Mouse (Mus musculus) kidney, embryonic 16.5 days (tissue): ENCODE measurements around the gene B4galt5. TPM values are rescaled to one million over a fixed set of nuclear protein-coding genes. Genes with fewer than 3 reads are reported as not detected.

Experiments
- ATAC-seq: fragments of 200-750 bp; cut with Nextera tagmentation; 2 replicates; pipeline ENCODE4 v1.8.0; 2017; ENCODE audit warnings: moderate TSS enrichment; ENCODE audit not compliant: low FRiP score, low TSS enrichment
- H3K27ac ChIP-seq: fragments of 300-500 bp; sonication (generic); 2 replicates; pipeline ENCODE4 v1.5.1; 2014; ENCODE audit warnings: low read length
- H3K27me3 ChIP-seq: fragments of 300-500 bp; sonication (generic); 2 replicates; pipeline ENCODE4 v1.6.1; 2014; ENCODE audit warnings: low read length, control low read depth, mixed read lengths; ENCODE audit not compliant: insufficient read depth
- H3K36me3 ChIP-seq: fragments of 300-500 bp; sonication (generic); 2 replicates; pipeline ENCODE4 v1.6.1; 2014; ENCODE audit warnings: low read length, control low read depth, mixed read lengths; ENCODE audit not compliant: insufficient read depth
- H3K4me1 ChIP-seq: fragments of 300-500 bp; sonication (generic); 2 replicates; pipeline ENCODE4 v1.6.1; 2014; ENCODE audit warnings: low read length, control low read depth, mixed read lengths; ENCODE audit not compliant: insufficient read depth
- H3K4me2 ChIP-seq: fragments of 300-500 bp; sonication (generic); replicated peaks from 2 replicates; pipeline ENCODE4 v1.6.1; 2014; ENCODE audit warnings: low read depth, low read length
- H3K4me3 ChIP-seq: fragments of 300-500 bp; sonication (generic); 2 replicates; pipeline ENCODE4 v1.5.1; 2014; ENCODE audit warnings: mild to moderate bottlenecking, low read length
- H3K9ac ChIP-seq: fragments of 300-500 bp; sonication (generic); replicated peaks from 2 replicates; pipeline ENCODE4 v1.6.1; 2014; ENCODE audit warnings: low read length
- H3K9me3 ChIP-seq: fragments of 300-500 bp; sonication (generic); 2 replicates; pipeline ENCODE4 v1.6.1; 2016; ENCODE audit warnings: low read length, control low read depth
- WGBS: fragments of 180-500 bp; shearing (Covaris S2); extraction: QIAGEN DNeasy Blood & Tissue Kit; methylation state at CpG from one replicate; pipeline ENCODE4 v1.1.7; 2014; 5-methylcytosine and 5-hydroxymethylcytosine counted together
- polyA plus RNA-seq: library from polyadenylated mRNA; unstranded; fragments of >200 nt; fragmentation: Nextera tagmentation; extraction: Ambion mirVana; gene quantifications from 2 replicates; pipeline ENCODE4 v1.2.1, GENCODE M21; 2015

Gene B4galt5
- polyA plus RNA-seq, 1 experiment from 2014 or later: 8.9 TPM

GRCm38 (mm10) chr2:167302031-167302430 is 47.0 kb downstream of the B4galt5 start:
- Histone ChIP-seq H3K27me3 (no peaks in the 10 kb centered on the region), H3K4me1 (peaks cover 27% of the 10 kb centered on the region), H3K9me3 (no peaks in the 10 kb centered on the region), H3K9ac (no peak overlapping the region), H3K27ac (no peak overlapping the region), H3K4me2 (no peak overlapping the region), H3K4me3 (no peak overlapping the region), H3K36me3 (peaks cover 32% of the 10 kb centered on the region; the same call in 1 of the 2 replicates)
- 87% methylated on average over 12 of the region's 12 CpGs for WGBS
- ATAC-seq: no peak

- Histone ChIP-seq H3K4me1 (peaks cover 23% of the 10 kb centered on the region), H3K4me2 (no peak overlapping the region), H3K9me3 (no peaks in the 10 kb centered on the region), H3K9ac (no peak overlapping the region), H3K4me3 (no peak overlapping the region), H3K27me3 (no peaks in the 10 kb centered on the region), H3K36me3 (peaks cover 28% of the 10 kb centered on the region; the same call in 1 of the 2 replicates), H3K27ac (no peak overlapping the region)
- 93% methylated on average over 7 of the region's 7 CpGs for WGBS
- no peak for ATAC-seq
Measured at GRCm38 (mm10) chr2:167301601-167302000, 47.4 kb downstream of the B4galt5 start.

- WGBS: 84% methylated on average over 21 of the region's 21 CpGs
- H3K4me3 ChIP-seq: no peak overlapping the region
- no peaks in the 10 kb centered on the region for H3K9me3 ChIP-seq
- no peak overlapping the region for H3K27ac ChIP-seq
- H3K4me1 ChIP-seq: peaks cover 20% of the 10 kb centered on the region
- no peak overlapping the region for H3K9ac ChIP-seq
- H3K36me3 ChIP-seq: peaks cover 22% of the 10 kb centered on the region; the same call in 1 of the 2 replicates
- no peaks in the 10 kb centered on the region for H3K27me3 ChIP-seq
- H3K4me2 ChIP-seq: no peak overlapping the region
- no peak for ATAC-seq
Measured at GRCm38 (mm10) chr2:167300943-167301497, 48.0 kb downstream of the B4galt5 start.

- H3K4me1 ChIP-seq: peaks cover 19% of the 10 kb centered on the region
- peak overlapping the region; percentile 50; the same call in 1 of the 2 replicates for H3K9ac ChIP-seq
- 0 out of 2 replicates have a peak, but pooled peaks cover 17% of the 10 kb centered on the region for H3K36me3 ChIP-seq
- H3K27me3 ChIP-seq: no peaks in the 10 kb centered on the region
- no peak overlapping the region for H3K4me2 ChIP-seq
- no peak overlapping the region for H3K4me3 ChIP-seq
- no peaks in the 10 kb centered on the region for H3K9me3 ChIP-seq
- peak overlapping the region; percentile 59; the same call in 1 of the 2 replicates for H3K27ac ChIP-seq
- 51% methylated on average over 6 of the region's 6 CpGs for WGBS
- no peak for ATAC-seq
Measured at GRCm38 (mm10) chr2:167299861-167300667, 48.9 kb downstream of the B4galt5 start.

GRCm38 (mm10) chr2:167298729-167299705 is 50.0 kb downstream of the B4galt5 start:
- Histone ChIP-seq H3K4me2 (no peak overlapping the region), H3K9ac (no peak overlapping the region), H3K27ac (0 out of 2 replicates have a peak overlapping the region, but pooled peaks have one; percentile 25), H3K36me3 (0 out of 2 replicates have a peak, but pooled peaks cover 15% of the 10 kb centered on the region), H3K9me3 (no peaks in the 10 kb centered on the region), H3K27me3 (no peaks in the 10 kb centered on the region), H3K4me1 (peaks cover 21% of the 10 kb centered on the region), H3K4me3 (no peak overlapping the region)
- 55% methylated on average over 27 of the region's 27 CpGs for WGBS
- ATAC-seq: peak; percentile 39

GRCm38 (mm10) chr2:167297985-167298384 is 51.0 kb downstream of the B4galt5 start:
- Histone ChIP-seq H3K9ac (no peak overlapping the region), H3K36me3 (0 out of 2 replicates have a peak, but pooled peaks cover 15% of the 10 kb centered on the region), H3K27ac (no peak overlapping the region), H3K4me3 (no peak overlapping the region), H3K4me2 (no peak overlapping the region), H3K4me1 (peaks cover 21% of the 10 kb centered on the region), H3K27me3 (no peaks in the 10 kb centered on the region), H3K9me3 (no peaks in the 10 kb centered on the region)
- no peak for ATAC-seq
- 90% methylated on average over 11 of the region's 11 CpGs for WGBS

- Histone ChIP-seq H3K27me3 (no peaks in the 10 kb centered on the region), H3K4me1 (peaks cover 23% of the 10 kb centered on the region), H3K27ac (no peak overlapping the region), H3K9ac (no peak overlapping the region), H3K9me3 (no peaks in the 10 kb centered on the region), H3K4me3 (no peak overlapping the region), H3K36me3 (0 out of 2 replicates have a peak, but pooled peaks cover 2% of the 10 kb centered on the region), H3K4me2 (no peak overlapping the region)
- WGBS: 74% methylated on average over 15 of the region's 15 CpGs
- no peak for ATAC-seq
Measured at GRCm38 (mm10) chr2:167294926-167295325, 54.1 kb downstream of the B4galt5 start.

- 0 out of 2 replicates have a peak, but pooled peaks have one; percentile 24 for ATAC-seq
Measured at GRCm38 (mm10) chr2:167294216-167294615, 54.8 kb downstream of the B4galt5 start.

GRCm38 (mm10) chr2:167293289-167294085 is 55.5 kb downstream of the B4galt5 start:
- Histone ChIP-seq H3K9me3 (no peaks in the 10 kb centered on the region), H3K4me3 (no peak overlapping the region), H3K27me3 (no peaks in the 10 kb centered on the region), H3K4me2 (no peak overlapping the region), H3K36me3 (no peaks in the 10 kb centered on the region), H3K4me1 (peaks cover 8% of the 10 kb centered on the region; the same call in 1 of the 2 replicates), H3K9ac (no peak overlapping the region), H3K27ac (no peak overlapping the region)
- 71% methylated on average over 13 of the region's 13 CpGs for WGBS
- ATAC-seq: no peak

More at GRCm38 (mm10) chr2:167294216-167294615, 54.8 kb downstream of the B4galt5 start:
- 75% methylated on average over 7 of the region's 7 CpGs for WGBS
- Histone ChIP-seq H3K4me1 (peaks cover 16% of the 10 kb centered on the region), H3K27ac (no peak overlapping the region), H3K27me3 (no peaks in the 10 kb centered on the region), H3K36me3 (no peaks in the 10 kb centered on the region), H3K9me3 (no peaks in the 10 kb centered on the region), H3K4me3 (no peak overlapping the region), H3K4me2 (no peak overlapping the region), H3K9ac (no peak overlapping the region)
